Mouse (Mus musculus) retina, embryonic 14.5 days (tissue): ENCODE measurements around the gene Mgat4a.

Source experiments
- DNase-seq: peaks from one replicate; pipeline ENCODE4 v3.0.0-alpha.2; 2015; ENCODE audit warnings: low spot score

Mgat4a gene

DNA sequence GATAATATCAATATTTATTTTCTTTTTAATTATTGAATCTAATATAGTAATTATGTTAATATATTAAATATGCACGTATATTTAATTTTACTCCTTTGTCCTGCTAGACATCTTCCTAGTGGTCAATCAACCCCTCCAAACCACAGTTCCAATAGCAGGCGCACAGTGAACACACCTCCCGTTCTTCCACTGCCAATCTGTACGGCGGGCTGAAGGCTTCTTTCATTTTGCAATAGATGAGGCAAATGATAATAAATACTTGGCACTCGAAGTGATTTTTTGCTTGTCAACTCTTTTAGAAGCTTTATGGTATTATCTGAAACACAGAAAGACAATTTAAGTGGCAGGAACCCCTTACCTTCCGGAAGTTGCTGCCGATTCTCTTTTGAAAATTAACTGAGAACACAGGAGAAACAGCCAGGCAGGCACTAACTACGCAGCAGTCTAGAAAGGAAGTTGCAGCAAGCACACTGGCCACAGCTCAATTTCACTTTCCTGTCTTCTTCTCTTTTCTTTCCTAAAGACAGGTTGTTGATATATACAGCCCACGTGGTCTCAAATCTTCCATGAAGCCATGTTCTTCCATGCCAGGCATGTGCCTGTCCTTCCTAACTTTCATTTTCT lies 45.0 kb downstream of the Mgat4a start:
- DNase-seq = no peak

DNA sequence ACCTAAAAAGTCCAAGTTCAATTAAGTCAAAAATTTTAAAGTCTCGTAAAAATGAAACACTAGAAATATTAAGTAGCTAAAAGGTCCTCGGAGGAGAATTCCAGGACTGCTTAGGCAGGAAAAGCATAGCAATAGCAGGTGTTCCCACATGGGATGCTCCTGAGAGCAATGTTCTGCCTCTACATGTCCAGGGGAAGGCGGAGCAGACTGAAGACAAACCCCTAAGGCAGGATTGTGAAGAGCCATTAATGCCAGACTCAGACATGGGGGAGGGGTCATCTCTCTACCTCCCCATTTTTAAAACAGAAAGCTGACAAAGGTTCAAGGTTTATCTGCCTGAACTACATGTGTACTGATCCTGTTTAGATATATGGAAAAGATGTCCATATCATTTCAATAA lies 45.7 kb downstream of the Mgat4a start:
- DNase-seq = no peak

DNA sequence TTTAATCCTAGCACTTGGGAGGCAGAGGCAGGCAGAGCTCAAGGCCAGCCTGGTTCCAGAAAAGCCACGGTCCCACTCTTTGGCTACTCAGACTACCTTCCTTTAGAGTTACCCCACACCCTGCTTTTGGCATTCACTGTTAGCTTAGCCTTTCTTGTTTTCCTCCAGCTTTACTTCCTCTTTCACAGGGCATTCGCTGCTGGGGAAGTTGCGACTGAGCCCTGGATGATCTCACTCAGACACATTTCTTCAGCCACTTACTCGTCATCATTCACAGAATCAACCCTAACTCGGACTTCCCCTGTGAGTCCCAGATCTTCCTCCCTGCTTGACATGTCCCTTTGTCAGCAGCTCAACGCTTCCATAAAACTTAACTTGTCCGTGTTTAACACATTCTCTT lies 49.1 kb downstream of the Mgat4a start:
- no peak for DNase-seq

DNA sequence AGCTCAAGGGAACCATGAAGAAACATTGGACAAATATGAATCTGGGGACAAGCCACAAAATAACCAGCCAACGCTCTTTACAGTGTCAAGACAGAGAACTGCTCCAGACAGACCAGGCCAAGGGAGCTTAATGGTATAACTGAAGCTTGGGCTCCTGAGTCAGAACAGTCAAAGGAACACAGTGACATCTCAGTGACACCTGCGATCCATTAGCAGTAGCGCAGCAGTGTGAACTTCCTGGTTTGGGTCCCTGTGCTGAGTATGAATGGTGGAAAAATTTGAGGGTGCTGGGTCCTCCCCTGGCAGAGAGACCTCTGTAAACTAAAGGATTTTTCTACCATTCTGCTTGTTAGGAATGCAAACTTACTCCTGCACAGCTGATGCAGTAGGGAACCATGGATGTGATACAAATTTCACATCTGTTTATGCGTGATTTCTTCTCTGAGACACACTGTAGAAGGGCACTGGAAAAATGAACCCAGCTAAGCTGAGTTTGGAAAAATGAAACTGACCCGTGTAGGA lies 50.1 kb downstream of the Mgat4a start:
- no peak for DNase-seq

DNA sequence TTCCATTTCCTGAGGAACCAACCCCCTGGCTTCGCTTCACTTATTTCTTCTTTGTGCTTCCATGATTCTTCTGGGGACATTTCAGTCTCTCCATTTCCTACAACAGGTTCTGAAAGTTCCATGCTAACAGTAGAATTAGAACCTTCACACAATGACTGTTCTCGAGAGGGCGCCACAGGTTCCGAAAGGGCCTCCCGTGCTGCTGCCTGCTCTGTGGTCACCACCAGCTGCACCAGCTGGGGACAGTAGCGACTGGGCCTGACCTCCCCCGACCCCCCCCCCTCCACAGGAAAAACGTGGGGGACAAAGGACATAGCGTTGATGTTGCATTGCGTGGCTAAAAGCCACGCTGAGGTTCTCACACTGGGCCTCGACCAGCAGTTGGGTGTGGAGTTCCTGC lies 52.3 kb downstream of the Mgat4a start:
- DNase-seq = no peak

DNA sequence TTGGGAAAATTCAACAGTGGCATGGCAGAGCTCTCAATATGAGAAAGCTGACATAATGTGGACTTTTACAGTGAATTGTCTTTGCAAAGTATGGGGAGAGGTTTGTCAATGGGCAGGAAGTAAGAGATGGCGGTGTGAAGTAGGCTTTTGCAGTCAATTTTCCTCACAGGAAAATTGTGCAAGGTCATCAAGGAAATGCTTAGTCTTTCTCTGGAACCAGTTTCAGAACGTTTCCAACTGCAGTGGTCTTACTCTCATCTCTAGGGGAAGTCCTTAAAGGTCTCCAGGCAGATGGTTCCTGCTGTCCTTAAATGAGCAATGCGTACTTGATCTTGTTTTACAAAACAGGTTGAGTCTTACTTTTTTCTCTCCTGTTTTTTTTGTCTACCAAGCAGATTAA lies 53.8 kb downstream of the Mgat4a start:
- no peak for DNase-seq

DNA sequence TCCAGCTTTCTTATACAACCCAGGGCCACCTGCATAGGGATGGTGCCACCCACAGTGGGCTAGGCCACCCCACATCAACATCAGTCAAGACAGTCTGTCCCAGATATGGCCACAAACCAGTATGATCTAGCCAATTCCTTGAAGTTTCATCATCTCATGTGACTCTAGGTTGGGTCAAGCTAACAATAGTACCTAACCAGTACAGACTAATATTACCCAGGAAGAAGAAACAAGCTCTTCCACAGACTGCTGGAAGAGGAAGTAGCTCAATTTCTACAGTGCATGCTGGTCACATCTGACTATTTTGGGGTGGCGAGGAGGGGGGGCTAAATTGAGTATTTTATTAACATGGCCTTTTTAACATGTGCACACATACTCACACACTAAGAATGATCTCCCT lies 54.4 kb downstream of the Mgat4a start:
- DNase-seq = no peak

DNA sequence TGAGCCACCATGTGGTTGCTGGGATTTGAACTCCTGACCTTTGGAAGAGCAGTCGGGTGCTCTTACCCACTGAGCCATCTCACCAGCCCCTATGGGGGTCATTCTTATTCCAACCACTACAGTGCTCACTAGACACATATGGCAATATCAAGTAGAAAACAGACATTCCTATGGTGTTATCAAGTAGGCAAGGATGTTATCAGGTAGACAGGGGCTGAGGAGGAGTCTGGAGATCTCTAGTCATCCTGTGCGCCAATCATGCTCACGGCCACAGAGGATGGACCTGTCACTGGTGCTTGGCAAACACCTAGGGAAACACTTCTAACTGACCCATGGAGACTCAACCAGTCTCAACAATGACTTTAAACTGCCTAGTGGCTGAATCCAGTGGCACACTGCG lies 56.2 kb downstream of the Mgat4a start:
- DNase-seq = no peak

DNA sequence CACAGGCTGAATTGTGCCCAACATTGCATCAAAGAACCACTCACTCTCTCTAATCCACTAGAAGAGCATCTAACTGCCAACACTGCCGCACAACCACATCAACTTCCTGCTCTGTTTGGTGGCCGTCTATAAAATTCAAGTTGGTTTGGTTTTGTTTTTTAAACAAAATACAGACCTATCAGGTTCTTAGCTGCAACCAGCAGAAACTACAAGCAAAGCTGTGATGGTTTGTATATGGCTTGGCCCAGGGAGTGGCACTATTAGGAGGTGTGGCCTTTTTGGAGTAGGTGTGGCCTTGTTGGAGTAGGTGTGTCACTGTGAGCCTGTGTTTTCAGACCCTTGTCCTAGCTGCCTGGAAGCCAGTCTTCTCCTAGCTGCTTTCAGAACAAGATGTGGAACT lies 59.5 kb downstream of the Mgat4a start:
- no peak for DNase-seq

DNA sequence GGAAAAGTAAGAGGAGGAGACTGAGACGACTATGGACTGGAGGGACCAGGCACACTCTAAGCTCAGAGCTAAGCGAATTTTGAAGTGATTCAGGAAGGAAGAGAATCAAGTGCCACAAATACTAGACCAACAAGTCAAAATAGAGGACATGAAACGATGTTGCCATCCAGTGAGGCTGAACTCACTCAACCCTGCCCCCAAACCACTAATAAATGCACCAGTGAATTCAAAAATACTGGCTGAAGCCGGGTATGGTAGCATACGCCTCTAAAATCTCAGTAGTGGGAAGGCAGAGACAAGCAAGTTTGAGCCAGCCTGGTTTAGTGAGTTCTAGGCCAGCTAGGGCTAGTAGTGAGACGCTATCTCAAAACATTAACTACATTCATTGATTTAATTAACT lies 60.1 kb downstream of the Mgat4a start:
- DNase-seq = no peak

DNA sequence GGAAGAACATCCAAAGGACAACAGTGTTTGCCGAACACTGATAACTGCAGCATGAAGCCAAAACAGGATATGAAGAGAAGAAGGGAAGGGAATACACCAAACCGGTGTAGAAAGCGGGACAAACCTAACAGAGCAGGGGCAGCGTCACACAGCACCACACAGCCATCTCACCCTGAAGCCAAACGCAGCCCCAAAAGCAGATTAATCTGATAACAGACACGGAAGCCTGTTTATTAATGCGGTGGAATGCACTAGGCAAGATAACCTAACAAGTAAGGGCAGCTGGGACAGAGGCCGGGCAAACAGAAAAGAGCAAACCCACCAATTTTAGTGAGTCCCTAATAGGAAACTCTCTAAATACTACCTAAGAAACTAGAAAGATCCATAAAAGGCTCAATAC lies 61.1 kb downstream of the Mgat4a start:
- DNase-seq = no peak

DNA sequence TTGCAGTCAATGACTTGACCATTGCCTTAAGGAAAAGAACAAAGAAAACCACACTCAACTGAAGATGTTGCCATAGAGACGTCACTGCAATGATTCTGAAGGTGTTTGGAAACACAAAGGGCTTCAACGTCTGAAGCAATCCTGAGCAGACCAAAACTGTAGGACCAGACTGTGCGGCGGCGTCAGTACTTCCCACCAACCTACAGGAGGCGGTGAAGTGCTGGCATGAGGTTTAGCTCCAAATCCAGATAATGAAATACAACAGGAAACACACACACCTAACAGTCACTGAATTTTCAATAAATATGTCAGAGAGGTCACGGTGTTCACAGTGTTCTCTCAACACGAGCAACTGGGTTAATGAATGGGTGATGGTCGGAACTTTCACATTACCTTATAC lies 61.7 kb downstream of the Mgat4a start:
- peak; percentile 16 for DNase-seq

DNA sequence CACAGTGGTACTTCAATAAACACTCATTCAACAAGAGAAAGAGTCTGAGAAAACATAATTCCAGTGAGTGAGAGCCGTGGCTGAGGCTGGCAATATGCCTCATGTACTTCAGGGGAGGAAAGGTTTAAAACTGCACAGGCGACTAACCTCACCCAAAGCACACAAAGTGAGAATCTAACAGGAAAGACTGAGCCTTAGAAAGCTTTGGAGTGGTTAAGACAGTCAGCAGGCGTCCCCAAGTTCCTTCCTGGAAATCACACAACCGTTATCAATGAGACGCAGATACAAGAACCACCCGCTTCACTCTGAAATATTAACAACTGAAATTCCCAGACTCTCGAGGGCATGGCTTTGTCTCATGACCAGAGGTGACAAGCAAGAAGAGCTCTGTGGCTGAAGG lies 62.4 kb downstream of the Mgat4a start:
- DNase-seq = no peak

DNA sequence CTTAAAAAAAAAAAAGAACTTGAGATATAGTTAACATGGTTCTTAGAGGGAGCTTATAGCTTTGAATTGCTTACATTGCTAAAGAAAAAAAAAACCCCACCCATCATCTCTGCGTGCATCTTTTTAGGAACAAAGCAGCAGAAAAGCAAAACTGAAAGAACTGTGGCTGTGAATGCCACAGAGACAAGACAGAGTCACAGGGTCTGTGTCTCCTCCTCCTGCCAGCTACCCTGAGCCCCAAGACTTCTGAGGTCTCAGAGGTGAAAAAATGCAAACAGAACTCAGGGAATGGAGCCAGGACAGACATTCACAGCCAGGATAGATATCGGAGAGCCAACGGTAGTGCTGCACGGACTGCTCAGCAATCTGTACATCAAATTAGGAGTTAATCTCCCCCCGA lies 62.9 kb downstream of the Mgat4a start:
- no peak for DNase-seq

DNA sequence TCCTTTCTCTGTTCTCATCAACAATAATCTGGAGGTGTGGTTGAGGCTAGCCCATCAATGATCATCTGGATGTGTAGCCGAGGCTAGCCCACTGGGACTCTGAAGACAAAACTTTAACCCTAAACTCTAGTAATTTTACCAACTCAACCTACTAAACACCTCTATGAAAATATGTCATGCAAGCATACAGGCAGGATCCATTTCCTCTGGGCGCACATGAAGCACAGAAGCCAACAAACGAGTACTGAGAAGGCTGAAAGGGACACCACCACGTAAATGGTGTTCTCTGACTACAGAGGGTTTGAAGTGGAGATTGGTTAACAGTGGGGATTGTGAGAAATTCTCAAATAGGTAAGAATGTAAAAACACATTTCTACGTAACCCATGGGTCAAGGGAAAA lies 63.6 kb downstream of the Mgat4a start:
- no peak for DNase-seq

DNA sequence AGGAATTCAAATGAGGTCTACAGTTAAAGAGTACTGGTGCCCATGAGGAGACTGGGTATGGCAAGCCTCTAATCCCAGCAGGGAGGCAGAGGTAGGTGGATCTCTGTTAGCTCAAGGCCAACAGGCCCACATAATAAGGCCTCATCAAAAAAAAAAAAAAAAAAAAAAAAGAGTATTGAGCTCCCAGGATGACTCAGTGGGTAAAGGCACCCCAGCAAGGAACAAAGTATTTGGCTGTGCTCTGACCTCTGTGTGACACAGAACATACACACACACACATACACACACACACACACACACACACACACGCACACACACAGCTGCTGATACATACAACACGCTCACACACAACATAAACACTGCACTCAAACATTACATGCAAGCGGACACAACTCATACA lies 65.5 kb downstream of the Mgat4a start:
- DNase-seq = no peak

DNA sequence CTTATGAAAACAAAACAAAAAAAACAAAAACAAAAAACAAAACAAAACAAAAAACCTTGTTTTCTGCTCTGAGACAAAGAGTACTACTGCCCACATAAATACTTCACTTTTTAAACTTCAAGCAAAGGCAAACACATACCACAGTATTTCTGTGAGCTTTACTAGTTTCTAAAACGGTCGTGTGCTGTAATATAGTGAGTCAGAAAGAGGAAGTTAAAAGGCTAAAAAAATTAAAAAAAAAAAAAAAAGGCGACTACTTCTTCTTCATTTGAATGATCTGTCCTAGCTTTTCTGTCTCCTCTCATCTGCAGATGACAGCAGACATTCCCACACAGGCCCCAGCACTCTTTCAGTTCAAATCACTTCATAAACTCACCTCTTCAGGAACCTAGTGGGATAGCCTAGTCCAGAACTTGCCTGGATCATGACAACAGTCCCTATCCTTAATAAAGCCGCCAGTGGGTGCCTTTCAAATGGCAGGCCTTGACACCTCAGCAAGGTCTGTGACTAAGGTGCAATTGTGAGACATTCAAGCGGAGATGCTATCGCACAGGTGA lies 66.1 kb downstream of the Mgat4a start:
- DNase-seq = no peak

DNA sequence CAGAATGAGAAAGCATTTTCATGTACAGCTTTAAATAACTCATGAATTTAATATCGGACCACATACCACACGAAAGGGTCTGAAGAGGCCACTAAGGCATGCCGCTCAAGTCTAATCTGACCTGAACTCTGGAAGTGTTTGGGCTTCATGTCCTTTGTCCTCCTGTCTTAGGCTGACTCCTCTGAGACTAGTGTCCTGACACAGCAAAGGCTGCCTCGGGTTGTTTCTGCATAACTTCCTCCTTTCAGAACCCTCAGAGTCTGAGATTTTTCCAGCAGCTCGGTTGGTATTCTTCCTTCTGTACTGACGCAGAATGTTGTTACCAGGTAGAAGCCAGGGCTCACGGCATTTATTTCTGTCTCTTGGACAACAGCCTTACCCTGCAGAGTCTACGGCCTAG lies 66.8 kb downstream of the Mgat4a start:
- no peak for DNase-seq

DNA sequence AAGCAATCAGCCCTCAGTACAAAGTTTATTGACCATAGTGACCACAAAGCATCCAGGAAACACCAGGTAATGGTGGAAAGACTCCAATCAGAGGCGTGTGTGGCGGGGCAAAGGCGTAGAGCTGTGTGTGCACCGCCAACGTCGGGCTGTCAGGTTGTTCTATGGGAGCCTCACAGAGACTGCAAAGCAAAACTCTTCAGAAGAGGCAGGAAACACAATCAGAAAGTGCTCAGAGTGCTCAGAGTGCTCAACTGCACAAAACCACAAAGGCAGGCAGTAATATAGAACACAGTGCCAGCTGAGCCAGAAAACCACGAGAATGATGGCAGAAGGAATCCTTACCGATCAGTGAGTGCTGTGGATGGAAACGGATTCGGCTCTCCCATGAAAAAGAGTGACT lies 67.6 kb downstream of the Mgat4a start:
- no peak for DNase-seq

DNA sequence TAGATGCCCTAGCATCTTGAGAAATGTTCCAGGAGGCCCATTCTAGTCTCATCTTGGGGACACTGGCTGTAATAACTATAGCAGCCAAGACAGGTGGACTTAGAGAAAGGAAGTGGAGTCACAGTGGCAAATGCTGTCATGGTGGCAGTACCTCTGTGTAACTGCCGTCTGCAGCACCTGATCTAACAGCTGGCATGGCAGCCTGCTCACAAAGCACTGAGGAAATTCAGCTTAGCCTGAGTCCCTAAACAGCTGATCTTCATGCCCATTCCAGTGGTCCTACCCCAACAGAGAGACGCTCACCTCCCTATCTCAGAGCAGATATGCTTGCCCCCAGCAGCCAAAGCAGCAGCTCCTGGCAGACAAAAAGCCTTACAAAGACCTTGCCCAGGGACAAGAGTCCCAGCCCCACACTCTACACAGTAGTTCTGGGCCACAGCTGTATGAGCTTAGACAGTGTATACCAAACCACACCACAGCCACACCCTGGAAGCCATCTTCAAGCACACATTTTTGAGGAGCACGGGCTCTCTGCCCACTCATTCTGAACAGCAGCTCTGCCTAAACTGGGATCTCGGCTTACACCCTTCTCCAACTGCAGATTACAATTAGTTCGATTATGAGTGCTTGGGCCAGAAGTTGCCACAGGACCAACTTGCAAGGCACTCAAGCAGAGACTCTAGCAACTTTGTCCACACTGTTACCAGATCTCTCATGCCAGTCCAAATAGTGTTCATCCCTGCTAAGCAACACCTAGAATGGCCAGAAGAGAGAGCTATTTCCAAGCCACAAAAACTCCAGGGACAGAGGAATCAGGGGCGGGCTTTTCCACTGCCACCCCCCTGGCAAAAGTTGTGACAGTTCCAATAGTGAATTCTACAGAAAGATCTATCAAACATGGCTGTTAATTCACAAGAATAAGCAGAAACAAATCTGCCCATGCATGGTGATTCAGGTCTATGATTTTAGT lies 69.4 kb downstream of the Mgat4a start:
- no peak for DNase-seq

DNA sequence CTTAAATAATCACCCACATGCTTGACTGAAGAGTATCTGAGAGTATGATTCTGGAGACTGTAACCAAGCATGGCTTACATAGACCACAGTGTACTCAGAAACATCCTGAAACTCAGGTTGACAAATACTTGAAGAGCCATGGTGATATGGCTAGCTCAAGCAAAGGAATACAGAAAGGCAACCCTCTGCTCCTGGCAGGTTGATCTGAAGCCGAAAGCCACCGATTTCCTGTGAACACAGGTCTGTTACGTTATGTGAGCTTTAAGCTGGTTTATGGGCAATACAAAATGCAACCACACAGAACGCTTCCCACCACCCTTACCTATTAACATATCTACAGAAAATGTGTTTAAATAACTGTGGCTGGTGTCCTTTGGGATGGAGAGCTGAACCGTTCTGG lies 71.8 kb downstream of the Mgat4a start:
- DNase-seq = no peak

DNA sequence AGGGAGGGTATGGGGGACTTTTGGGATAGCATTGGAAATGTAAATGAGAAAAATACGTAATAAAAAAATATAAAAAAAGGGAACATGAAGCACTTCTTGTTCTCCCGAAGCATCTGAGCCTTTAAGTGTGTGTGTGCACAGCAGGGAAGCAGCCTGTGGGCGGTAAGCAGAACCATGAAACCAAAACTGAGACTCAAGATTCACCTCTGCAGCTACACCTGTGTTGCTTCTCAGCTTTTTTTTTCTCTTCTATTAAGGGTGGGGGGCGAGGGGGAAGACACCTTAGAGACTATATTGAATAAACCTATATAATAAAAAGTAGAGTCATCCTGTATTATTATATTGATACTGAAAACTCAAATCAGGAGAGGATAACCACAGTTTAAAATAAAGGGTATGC lies 73.0 kb downstream of the Mgat4a start:
- no peak for DNase-seq

DNA sequence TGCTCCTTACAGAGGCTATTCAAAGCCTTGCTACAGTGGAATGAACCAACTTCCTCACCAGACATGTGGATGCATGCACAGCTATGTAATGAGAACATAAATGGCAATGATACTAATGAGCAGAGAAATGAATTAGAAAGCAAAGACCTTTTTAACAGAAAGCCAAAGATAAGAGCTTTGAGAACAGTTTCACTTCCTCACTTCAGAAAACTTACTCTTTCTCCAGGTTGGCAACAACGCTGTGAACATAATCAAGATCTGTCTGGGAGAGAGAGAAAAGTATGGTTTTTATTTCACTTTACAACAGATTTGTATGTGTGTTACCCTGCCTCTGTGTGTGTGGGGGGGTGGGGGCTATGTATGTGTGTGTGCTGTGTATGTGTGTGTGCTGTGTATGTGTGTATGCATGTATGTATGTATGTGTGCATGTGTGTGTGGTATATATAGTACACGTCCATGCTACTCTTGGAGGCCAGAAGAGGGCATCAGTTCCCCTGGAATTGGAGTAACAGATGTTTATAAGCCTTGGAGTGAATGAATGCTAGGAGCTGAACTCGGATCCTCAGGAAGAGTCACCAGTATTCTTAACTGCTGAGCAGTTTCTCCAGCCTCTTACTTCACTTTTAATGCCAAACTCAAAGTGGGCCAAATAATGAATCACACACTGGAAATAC lies 74.4 kb downstream of the Mgat4a start:
- no peak for DNase-seq
